Mouse (Mus musculus): ENCODE measurements around the gene Asgr1.

- no peak for TF ChIP-seq CTCF (IDR thresholded peaks at IDR 0.05; ENCODE audit: low read depth, low read length)
- TF ChIP-seq TAL1 (conservative IDR thresholded peaks at IDR 0.05; ENCODE audit: low read depth, low read length) = no peak
- no peak for TF ChIP-seq GATA1 (IDR thresholded peaks at IDR 0.05; ENCODE audit: borderline replicate concordance, low read length)
- TF ChIP-seq POLR2AphosphoS5 (IDR thresholded peaks at IDR 0.05; ENCODE audit: insufficient replicate concordance, low read depth, low read length) = no peak
- TF ChIP-seq GATA2 (IDR thresholded peaks at IDR 0.05; ENCODE audit: borderline replicate concordance, low read depth, low read length) = no peak
Observed at GRCm38 (mm10) chr11:70030651-70031320, 23.1 kb upstream of the Asgr1 start.
